Mouse (Mus musculus) mesoderm, embryonic 11.5 days (tissue): ENCODE measurements at regions not wholly inside any gene's neighbourhood (a gene's known extent, or its start where the extent isn't known, plus 50 kb on each side); places are given as distances from the start of the nearest gene placed in this dataset.
A peak's percentile ranks its signal among the peaks of the same experiment; 100 is the strongest.

ENCODE experiments used
- DNase-seq: peaks from one replicate; pipeline ENCODE4 v3.0.0-alpha.2; 2012; ENCODE audit warnings: low read depth, low spot score

- DNase-seq, result no peak
These were observed 59.6 kb upstream of the Lclat1 start for GRCm38 (mm10) chr17:73048164-73048563.

GRCm38 (mm10) chr17:73052956-73053355 is 54.8 kb upstream of the Lclat1 start:
- DNase-seq, result no peak

DNA sequence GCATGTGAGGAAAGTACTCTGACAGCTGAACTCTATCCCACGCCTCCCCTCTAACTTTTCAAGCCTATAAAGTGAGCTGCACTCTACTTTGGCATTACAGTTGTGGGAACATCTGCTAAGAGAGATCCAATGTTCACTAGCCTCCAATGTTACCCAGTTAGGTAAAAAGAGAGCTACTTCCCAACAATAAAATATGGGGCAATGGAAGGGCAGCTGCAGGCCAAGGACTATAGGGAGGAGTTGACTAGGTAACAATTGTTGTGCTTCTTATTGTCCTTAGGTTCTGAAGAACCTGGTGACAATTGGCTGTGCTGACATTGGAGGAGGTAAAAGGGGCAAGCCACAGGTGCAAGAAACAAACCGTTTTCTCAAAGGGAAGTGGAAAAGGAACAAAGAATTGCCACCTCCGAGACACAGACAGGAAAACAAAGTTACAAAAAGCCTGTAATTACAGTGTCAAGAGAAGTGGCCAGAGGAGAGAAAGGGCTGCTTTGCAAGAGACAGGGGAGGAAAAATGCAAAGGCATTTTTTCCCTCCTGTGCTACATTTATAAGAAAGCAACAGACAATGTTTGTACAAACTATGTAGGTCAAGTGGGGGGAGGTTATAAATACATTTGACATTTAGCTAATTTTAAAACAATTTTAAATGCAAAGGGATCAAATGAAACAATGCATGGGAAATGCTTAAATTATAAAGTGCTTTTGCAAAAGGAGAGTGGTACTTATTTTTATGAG is 54.1 kb upstream of the Lclat1 start:
- DNase-seq, result no peak

DNA sequence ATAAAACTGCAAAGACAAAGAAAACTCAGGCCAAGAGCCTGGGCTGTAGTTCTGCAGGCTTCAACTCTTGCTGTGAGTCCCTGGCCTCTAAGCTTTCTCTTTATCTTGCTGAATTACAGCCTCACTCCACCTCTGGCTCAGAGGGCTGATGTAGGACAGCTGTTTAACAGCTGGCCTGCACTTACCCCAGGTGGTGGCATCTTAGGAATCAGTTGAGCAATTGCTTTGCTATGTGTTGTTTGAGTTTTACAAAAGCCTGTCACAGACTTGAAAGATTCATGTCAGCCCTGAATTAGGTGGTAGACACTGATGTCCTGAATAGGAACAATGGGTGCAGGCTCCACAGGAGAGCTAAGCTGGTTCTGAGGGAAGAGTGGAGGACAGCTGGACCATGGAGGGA is 53.6 kb upstream of the Lclat1 start:
- peak; percentile 52 for DNase-seq

- no peak for DNase-seq
These were observed 52.6 kb upstream of the Lclat1 start for GRCm38 (mm10) chr17:73055197-73055596.

GRCm38 (mm10) chr17:73055611-73056010 is 52.2 kb upstream of the Lclat1 start:
- no peak for DNase-seq

DNA sequence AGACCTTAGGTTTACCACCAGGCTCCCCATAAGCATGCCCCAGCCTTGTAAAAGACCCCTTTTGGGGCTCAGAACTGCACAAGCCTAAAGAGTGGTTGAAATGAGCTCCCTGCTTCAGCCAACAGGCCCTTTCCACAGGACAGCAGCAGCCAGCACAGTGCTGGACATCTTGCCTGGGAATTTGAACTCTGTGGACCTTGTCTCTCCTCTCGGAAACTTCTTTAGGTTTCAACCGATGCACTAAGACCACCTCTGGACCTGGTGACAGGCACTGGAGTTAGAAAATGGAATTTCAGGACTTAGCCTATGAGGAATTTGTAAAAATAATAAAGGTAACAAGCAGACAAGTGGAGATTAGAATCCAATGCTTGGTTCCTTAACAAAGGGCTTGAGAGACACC is 51.2 kb upstream of the Lclat1 start:
- DNase-seq, result no peak
